Comparison of ENCODE assay signal across 15 mouse cellular contexts in the genomic region with DNA sequence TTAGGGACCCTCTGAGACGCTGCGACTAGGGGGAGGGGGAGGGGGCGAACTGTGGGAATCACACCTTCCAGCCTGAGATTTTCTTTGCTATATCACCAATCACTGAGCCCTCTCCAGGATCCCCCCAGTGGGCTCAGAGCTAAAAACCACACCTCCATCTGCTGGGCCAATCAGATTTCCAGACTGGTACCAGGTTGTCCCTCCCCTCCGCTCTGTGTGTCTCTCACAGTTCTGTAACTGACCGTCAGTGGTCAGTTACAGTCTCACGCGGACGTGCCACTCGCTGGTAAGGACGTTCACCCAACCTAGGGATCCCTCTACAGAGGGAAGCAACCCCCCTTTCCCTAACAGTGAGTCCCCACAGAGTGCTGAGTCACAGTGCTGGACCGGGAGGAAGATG.
DNase-seq lines count a peak whose midpoint lies in the region; ATAC-seq and TF ChIP-seq lines count a peak whose summit lies in the region.
"Had no signal": no experiment of that assay in that cellular context is flagged by ENCODE, and none has a peak within 500 bp of the region (broad histone marks: within the 10 kb centered on the region; RNA-seq: fewer than 3 reads in every experiment).

No protein-coding gene starts in this region.

- H3K4me3 ChIP-seq in neural tube, embryonic 11.5 days (ENCODE audit: low read depth, low read length) = no peak overlapping the region
- no peak overlapping the region for H3K4me3 ChIP-seq in gastrocnemius, adult 2 months
- H3K4me3 ChIP-seq: heart, adult 2 months; limb, embryonic 15.5 days; lung, embryonic 15.5 days had no signal

- TF ChIP-seq CTCF in gastrocnemius, adult 2 months (IDR thresholded peaks at IDR 0.05) = no peak

- no peak overlapping the region for H3K27ac ChIP-seq in neural tube, embryonic 11.5 days (ENCODE audit: low read depth, low read length)
- H3K27ac ChIP-seq in gastrocnemius, adult 2 months = no peak overlapping the region
- H3K27ac ChIP-seq: heart, adult 2 months; limb, embryonic 15.5 days; lung, embryonic 15.5 days had no signal

- no peak overlapping the region for H3K9ac ChIP-seq in neural tube, embryonic 11.5 days (ENCODE audit: low read length)
- H3K9ac ChIP-seq: limb, embryonic 15.5 days; lung, embryonic 15.5 days had no signal

- no peaks in the 10 kb centered on the region for H3K4me1 ChIP-seq in neural tube, embryonic 11.5 days (ENCODE audit: control insufficient read depth, insufficient read depth, low read length)

- DNase-seq in frontal cortex, postnatal 14 days (ENCODE audit: low spot score in 2 of 2) = no peak
- peak; percentile 37 for DNase-seq in neural tube, embryonic 11.5 days (ENCODE audit: low spot score)
- DNase-seq in neural tube, embryonic 10.5 days (ENCODE audit: extremely low spot score, low spot score) = no peak
- no peak for DNase-seq in gastrocnemius, adult 2 months
- no peak for DNase-seq in thymus, postnatal 10 days (ENCODE audit: low spot score in 2 of 2)
- DNase-seq: adrenal gland, adult 2 months; B cell, adult 2 months; heart, adult 2 months; heart, postnatal 4 days; kidney, adult 9 months had no signal

- no peaks in the 10 kb centered on the region for H3K27me3 ChIP-seq in neural tube, embryonic 11.5 days (ENCODE audit: control insufficient read depth, insufficient read depth, low read length)
- H3K27me3 ChIP-seq: limb, embryonic 15.5 days; lung, embryonic 15.5 days had no signal

- no peaks in the 10 kb centered on the region for H3K9me3 ChIP-seq in neural tube, embryonic 11.5 days (ENCODE audit: control insufficient read depth, low read length)
- H3K9me3 ChIP-seq: limb, embryonic 15.5 days; lung, embryonic 15.5 days had no signal

- 28% methylated on average over 11 of the region's 11 CpGs for WGBS in neural tube, embryonic 11.5 days

- peak; percentile 14; the same call in 1 of the 2 replicates for ATAC-seq in frontal cortex, adult (ENCODE audit: low TSS enrichment)
- ATAC-seq in neural tube, embryonic 11.5 days (ENCODE audit: insufficient read depth, low FRiP score, low TSS enrichment) = peak; percentile 45; the same call in 1 of the 2 replicates
- ATAC-seq in granulocyte monocyte progenitor cell, adult 5-6 weeks (replicated peaks; ENCODE audit: poor library complexity, severe bottlenecking) = peak; percentile 25; the same call in 1 of the 2 replicates
- no peak for ATAC-seq in CD4-positive, CD25-positive, alpha-beta regulatory T cell, adult 4 months

- H3K4me2 ChIP-seq in neural tube, embryonic 11.5 days (ENCODE audit: low read depth) = no peak overlapping the region
- H3K4me2 ChIP-seq: limb, embryonic 15.5 days; lung, embryonic 15.5 days had no signal

- intact Hi-C loops in gastrocnemius, adult 2 months (cut with DNase I) = no loop called here

- H3K36me3 ChIP-seq in neural tube, embryonic 11.5 days (ENCODE audit: control insufficient read depth, insufficient read depth, low read length) = peaks cover 4% of the 10 kb centered on the region; the same call in 1 of the 2 replicates
